Mouse (Mus musculus) cerebellum, adult (tissue): ENCODE measurements around the gene Pim3.
A peak's percentile ranks its signal among the peaks of the same experiment; 100 is the strongest.

ENCODE experiments used
- ATAC-seq: cut with Nextera tagmentation; 2 replicates; pipeline ENCODE4 v1.9.2; 2017; ENCODE audit warnings: mild to moderate bottlenecking, moderate library complexity, mixed read lengths; ENCODE audit not compliant: insufficient number of reproducible peaks, low FRiP score, low TSS enrichment

Pim3 gene

GRCm38 (mm10) chr15:88836571-88836970 lies 25.4 kb upstream of the Pim3 start:
- no peak for ATAC-seq

- ATAC-seq, result no peak
These were observed 24.6 kb upstream of the Pim3 start for GRCm38 (mm10) chr15:88837199-88837932.

GRCm38 (mm10) chr15:88837977-88838376 lies 24.0 kb upstream of the Pim3 start:
- ATAC-seq, result no peak

GRCm38 (mm10) chr15:88839271-88839670 lies 22.7 kb upstream of the Pim3 start:
- 0 out of 2 replicates have a peak, but pooled peaks have one; percentile 4 for ATAC-seq

GRCm38 (mm10) chr15:88840126-88840525 lies 21.9 kb upstream of the Pim3 start:
- 0 out of 2 replicates have a peak, but pooled peaks have one; percentile 19 for ATAC-seq

GRCm38 (mm10) chr15:88841160-88841559 lies 20.8 kb upstream of the Pim3 start:
- ATAC-seq, result no peak

- peak; percentile 38 for ATAC-seq
These were observed 20.2 kb upstream of the Pim3 start for GRCm38 (mm10) chr15:88841580-88842299.

- ATAC-seq, result no peak
These were observed 19.7 kb upstream of the Pim3 start for GRCm38 (mm10) chr15:88842300-88842673.

GRCm38 (mm10) chr15:88843486-88844097 lies 18.4 kb upstream of the Pim3 start:
- no peak for ATAC-seq

GRCm38 (mm10) chr15:88844966-88845365 lies 17.0 kb upstream of the Pim3 start:
- ATAC-seq, result no peak

- no peak for ATAC-seq
These were observed 13.3 kb upstream of the Pim3 start for GRCm38 (mm10) chr15:88848661-88849060.

- ATAC-seq, result no peak
These were observed 12.4 kb upstream of the Pim3 start for GRCm38 (mm10) chr15:88849621-88850020.

GRCm38 (mm10) chr15:88850146-88850826 lies 11.7 kb upstream of the Pim3 start:
- peak; percentile 56 for ATAC-seq

- no peak for ATAC-seq
These were observed 10.9 kb upstream of the Pim3 start for GRCm38 (mm10) chr15:88851076-88851475.

GRCm38 (mm10) chr15:88851507-88852149 lies 10.4 kb upstream of the Pim3 start:
- no peak for ATAC-seq

- ATAC-seq, result no peak
These were observed 8.9 kb upstream of the Pim3 start for GRCm38 (mm10) chr15:88853106-88853505.

GRCm38 (mm10) chr15:88854119-88854968 lies 7.6 kb upstream of the Pim3 start:
- peak; percentile 28; the same call in 1 of the 2 replicates for ATAC-seq

GRCm38 (mm10) chr15:88854969-88855830 lies 6.8 kb upstream of the Pim3 start:
- no peak for ATAC-seq
